Mouse (Mus musculus): ENCODE results near the gene Gm1043. TPM values are rescaled to one million over a fixed set of nuclear protein-coding genes. Genes with fewer than 3 reads are reported as not detected.
A peak's percentile ranks its signal among the peaks of the same experiment; 100 is the strongest.

The Gm1043 gene
- polyA plus RNA-seq, 1 experiment from 2014 or later = not detected

DNA sequence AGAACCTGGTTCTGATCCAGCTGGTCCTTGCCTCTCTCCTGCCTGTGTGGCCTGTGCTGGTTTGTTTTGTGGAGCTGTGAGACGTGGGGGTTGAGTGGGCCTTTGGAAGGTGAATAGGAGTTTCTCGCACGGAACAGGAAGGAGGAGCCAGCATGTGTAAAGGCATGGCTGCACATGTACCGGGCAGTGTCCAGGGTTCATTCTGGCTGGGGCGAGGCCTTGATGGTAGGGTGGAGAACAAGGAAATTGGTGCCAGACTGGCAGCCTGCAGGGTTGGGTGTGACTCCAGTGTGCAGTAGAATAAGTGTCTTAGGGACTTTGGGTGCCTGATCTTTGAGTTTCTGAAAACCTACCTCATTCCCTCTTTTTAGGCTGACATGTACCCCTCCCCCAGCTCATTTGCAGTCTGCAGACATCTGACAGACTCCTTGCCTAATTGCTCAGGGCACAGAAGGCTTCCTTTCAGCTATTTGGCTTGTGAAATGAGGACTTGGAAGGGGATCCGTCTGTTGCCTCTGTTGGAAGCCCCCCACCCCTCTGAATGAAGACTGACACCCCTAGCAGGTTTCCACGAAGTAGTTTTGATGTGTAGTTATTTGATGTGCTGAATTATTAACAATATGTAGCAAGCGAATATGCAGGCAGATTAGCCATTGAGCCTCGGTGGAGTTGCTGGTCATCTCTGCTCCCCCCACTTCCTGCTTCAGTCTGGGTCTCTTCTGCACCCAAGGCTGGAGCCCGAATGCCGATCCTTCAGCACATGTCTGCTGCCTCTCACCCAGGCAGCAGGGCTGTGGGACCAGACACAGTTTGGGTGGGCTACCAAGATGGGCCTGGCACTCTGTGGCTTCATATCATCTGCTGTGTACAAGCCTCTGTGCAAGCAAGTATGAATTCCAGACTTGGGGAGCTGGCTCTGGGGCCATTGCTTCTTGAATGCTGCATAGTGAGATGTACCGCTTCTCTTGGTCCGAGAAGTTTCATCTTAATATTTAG lies 20.4 kb upstream of the Gm1043 start:
- no peak overlapping the region for H3K9ac ChIP-seq (replicated peaks; ENCODE audit: low read length)
- no peaks in the 10 kb centered on the region for H3K36me3 ChIP-seq (ENCODE audit: insufficient read depth, low read length)
- ATAC-seq (ENCODE audit: low FRiP score, low TSS enrichment) = no peak
- H3K4me2 ChIP-seq (replicated peaks; ENCODE audit: low read depth, low read length) = no peak overlapping the region
- H3K27me3 ChIP-seq (ENCODE audit: insufficient read depth, low read length) = no peaks in the 10 kb centered on the region
- no peaks in the 10 kb centered on the region for H3K4me1 ChIP-seq (ENCODE audit: insufficient read depth, low read length)
- no peak overlapping the region for H3K4me3 ChIP-seq (ENCODE audit: low read length)
- no peak overlapping the region for H3K27ac ChIP-seq (ENCODE audit: low read length)
- 59% methylated on average over 13 of the region's 13 CpGs for WGBS
- H3K9me3 ChIP-seq (ENCODE audit: low read length) = no peaks in the 10 kb centered on the region

DNA sequence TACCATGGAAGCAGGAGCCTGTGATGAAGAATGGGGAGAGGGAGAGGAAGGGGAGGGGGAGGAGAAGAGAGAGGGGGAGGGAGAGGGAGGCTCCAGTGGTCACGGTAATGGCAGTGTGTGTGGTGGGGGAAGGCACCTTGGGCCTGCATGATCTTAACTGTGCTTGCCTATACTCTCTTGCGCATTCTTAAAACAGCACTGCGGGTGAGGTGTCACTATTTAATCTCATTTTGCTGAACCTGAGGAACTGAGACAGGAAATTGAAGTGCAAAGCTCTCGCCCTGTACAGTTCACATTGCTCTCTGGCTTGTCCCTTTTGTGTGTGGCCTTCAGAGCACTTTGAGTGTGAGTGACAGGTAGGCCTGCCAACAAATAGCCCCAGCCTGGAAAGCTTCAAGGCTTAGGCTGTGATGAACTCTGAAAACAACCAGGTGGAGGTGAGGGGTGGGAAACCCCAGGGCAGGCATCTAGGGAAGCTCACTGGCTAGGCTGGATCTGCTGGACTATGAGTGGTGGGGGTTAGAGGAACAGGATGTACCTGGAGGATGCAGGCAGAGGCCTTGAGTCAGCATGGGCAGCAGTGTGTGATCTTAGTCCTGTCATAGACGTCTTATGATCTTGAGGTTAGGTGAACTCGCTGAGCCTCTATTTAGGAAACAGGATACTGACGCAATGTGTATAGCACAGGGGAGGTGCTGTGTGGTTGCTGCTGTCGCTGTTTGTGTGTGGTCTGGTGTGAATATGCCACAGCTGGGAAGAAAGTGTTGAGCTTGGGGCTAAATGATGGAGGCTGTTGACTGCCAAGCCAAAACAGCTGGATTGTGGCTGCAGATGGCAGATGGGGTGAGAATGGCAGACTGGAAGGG lies 18.2 kb upstream of the Gm1043 start:
- Histone ChIP-seq H3K27ac (ENCODE audit: low read length) (no peak overlapping the region), H3K27me3 (ENCODE audit: insufficient read depth, low read length) (no peaks in the 10 kb centered on the region), H3K4me3 (ENCODE audit: low read length) (no peak overlapping the region), H3K36me3 (ENCODE audit: insufficient read depth, low read length) (no peaks in the 10 kb centered on the region), H3K4me2 (replicated peaks; ENCODE audit: low read depth, low read length) (no peak overlapping the region), H3K9me3 (ENCODE audit: low read length) (no peaks in the 10 kb centered on the region), H3K4me1 (ENCODE audit: insufficient read depth, low read length) (no peaks in the 10 kb centered on the region), H3K9ac (replicated peaks; ENCODE audit: low read length) (no peak overlapping the region)
- 60% methylated on average over 8 of the region's 8 CpGs for WGBS
- ATAC-seq (ENCODE audit: low FRiP score, low TSS enrichment) = no peak

DNA sequence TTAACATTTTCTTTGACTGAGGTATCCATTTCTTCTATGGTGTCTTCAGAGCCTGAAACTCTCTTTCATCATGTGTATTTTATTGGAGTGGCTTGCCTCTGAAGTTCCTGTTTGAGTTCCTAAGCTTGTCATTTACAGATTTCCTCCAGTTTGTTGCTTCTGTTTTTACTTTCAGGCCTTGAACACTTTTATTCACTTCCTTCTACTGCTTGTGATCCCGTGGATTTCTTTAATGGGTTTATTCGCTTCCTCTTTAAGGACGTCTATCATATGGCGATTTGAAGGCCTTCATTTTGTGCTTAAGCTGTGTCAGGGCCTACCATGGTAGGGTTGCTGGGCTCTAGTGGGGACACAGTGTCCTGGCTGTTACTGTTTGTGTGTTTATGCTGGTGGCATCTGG lies 11.5 kb upstream of the Gm1043 start:
- Histone ChIP-seq H3K4me3 (ENCODE audit: low read length) (no peak overlapping the region), H3K27ac (ENCODE audit: low read length) (no peak overlapping the region), H3K27me3 (ENCODE audit: insufficient read depth, low read length) (peaks cover 10% of the 10 kb centered on the region), H3K36me3 (ENCODE audit: insufficient read depth, low read length) (no peaks in the 10 kb centered on the region), H3K9me3 (ENCODE audit: low read length) (no peaks in the 10 kb centered on the region), H3K4me1 (ENCODE audit: insufficient read depth, low read length) (no peaks in the 10 kb centered on the region), H3K4me2 (replicated peaks; ENCODE audit: low read depth, low read length) (no peak overlapping the region), H3K9ac (replicated peaks; ENCODE audit: low read length) (no peak overlapping the region)
- 87% methylated on average over 4 of the region's 4 CpGs for WGBS
- ATAC-seq (ENCODE audit: low FRiP score, low TSS enrichment) = no peak

DNA sequence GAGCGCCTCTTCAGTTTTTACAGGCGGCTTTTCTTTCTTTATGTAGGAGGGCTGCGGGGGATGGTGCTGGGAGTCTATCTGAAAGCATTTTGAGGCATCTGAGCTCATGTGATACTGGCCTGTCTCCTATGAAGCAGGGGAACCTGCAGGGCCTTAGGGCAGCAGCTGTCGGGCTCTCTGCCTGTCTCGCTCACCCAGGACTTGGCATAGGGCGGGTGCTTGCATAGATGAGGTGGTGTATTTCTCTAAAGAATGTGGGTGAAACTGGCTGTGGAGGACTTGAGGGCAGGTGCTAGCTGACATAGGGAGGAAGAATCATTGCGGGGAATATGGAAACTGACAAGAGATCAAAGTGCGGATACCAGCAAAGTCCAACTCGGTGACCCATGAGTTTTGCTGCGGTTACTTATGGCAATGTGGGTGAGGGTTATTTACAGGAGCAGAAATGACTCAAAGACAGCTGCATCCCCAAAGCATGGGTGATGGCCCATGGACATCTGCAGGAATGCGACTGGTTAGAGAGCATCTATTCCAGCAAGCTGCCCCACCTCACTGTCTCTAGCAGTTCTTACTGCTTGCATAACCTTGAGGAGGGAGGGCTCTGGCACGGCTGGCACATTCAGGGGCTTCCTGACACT lies 8.4 kb upstream of the Gm1043 start:
- Histone ChIP-seq H3K4me2 (replicated peaks; ENCODE audit: low read depth, low read length) (no peak overlapping the region), H3K4me1 (ENCODE audit: insufficient read depth, low read length) (no peaks in the 10 kb centered on the region), H3K9me3 (ENCODE audit: low read length) (no peaks in the 10 kb centered on the region), H3K27ac (ENCODE audit: low read length) (no peak overlapping the region), H3K4me3 (ENCODE audit: low read length) (no peak overlapping the region), H3K27me3 (ENCODE audit: insufficient read depth, low read length) (peaks cover 10% of the 10 kb centered on the region), H3K36me3 (ENCODE audit: insufficient read depth, low read length) (no peaks in the 10 kb centered on the region), H3K9ac (replicated peaks; ENCODE audit: low read length) (no peak overlapping the region)
- ATAC-seq (ENCODE audit: low FRiP score, low TSS enrichment) = no peak
- 42% methylated on average over 12 of the region's 12 CpGs for WGBS

DNA sequence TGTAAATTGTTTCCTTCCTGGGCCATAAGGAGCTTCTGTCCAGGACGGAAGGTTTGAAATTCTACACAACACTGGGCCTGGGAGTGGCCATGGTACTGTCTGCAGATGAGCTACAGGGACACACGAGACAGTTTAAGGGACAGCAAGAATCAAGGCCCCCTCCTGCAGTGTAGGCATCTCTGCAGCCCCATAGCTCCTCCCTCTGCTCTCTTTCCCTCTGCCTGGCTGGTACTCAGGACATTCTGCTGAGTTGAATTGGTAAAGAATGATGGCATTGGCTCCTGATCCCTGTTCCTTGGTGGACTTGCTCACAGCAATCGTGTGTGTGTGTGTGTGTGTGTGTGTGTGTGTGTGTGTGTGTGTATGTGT lies 7.9 kb upstream of the Gm1043 start:
- Histone ChIP-seq H3K9me3 (ENCODE audit: low read length) (no peaks in the 10 kb centered on the region), H3K9ac (replicated peaks; ENCODE audit: low read length) (no peak overlapping the region), H3K4me2 (replicated peaks; ENCODE audit: low read depth, low read length) (no peak overlapping the region), H3K4me1 (ENCODE audit: insufficient read depth, low read length) (no peaks in the 10 kb centered on the region), H3K36me3 (ENCODE audit: insufficient read depth, low read length) (no peaks in the 10 kb centered on the region), H3K4me3 (ENCODE audit: low read length) (no peak overlapping the region), H3K27me3 (ENCODE audit: insufficient read depth, low read length) (peaks cover 10% of the 10 kb centered on the region), H3K27ac (ENCODE audit: low read length) (no peak overlapping the region)
- no peak; the same call in 1 of the 2 replicates for ATAC-seq (ENCODE audit: low FRiP score, low TSS enrichment)
- WGBS = 25% methylated on average over 3 of the region's 3 CpGs

DNA sequence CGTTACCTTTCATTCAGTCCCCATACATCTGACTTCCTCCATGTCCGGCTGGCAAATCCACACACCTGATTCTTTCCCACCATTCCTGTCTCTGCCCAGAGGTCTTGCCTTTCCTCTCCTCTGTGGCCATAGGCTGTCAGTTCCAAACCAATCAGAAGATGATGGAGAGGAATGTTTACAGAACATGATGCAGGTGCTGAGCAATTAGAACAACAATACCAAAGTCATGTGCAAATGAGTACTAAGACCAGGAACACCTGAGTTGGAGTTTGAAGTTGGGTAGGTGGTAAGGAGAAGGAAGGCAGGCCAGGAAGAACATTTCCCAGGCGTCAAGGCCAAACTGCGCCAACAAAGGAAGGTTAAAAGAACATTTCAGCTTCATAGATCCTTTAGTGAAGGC lies 5.7 kb upstream of the Gm1043 start:
- Histone ChIP-seq H3K4me3 (ENCODE audit: low read length) (no peak overlapping the region), H3K27me3 (ENCODE audit: insufficient read depth, low read length) (peaks cover 10% of the 10 kb centered on the region), H3K9ac (replicated peaks; ENCODE audit: low read length) (no peak overlapping the region), H3K4me1 (ENCODE audit: insufficient read depth, low read length) (peaks cover 4% of the 10 kb centered on the region), H3K27ac (ENCODE audit: low read length) (no peak overlapping the region), H3K9me3 (ENCODE audit: low read length) (no peaks in the 10 kb centered on the region), H3K4me2 (replicated peaks; ENCODE audit: low read depth, low read length) (no peak overlapping the region), H3K36me3 (ENCODE audit: insufficient read depth, low read length) (no peaks in the 10 kb centered on the region)
- 91% methylated on average over 4 of the region's 4 CpGs for WGBS
- no peak for ATAC-seq (ENCODE audit: low FRiP score, low TSS enrichment)

DNA sequence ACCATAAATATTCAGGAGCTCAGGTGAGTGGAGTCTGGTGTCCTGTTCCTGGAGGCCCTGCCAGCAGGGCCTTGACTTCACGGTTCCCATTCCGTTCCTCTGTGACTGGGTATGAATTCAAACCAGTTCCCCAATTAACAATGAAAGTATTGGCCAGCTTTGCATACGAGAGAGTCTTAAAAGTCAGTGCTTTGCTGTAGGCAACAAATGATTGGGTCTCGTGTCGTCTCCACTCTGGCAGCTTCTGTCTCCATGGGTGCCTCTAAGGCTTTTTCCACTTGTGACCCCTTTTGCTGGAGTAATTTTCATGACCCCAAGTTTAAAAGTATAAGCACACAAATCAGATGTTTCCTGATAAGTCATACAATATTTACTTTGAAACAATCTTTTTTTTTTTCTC lies 4.6 kb upstream of the Gm1043 start:
- no peak for ATAC-seq (ENCODE audit: low FRiP score, low TSS enrichment)
- Histone ChIP-seq H3K9me3 (ENCODE audit: low read length) (no peaks in the 10 kb centered on the region), H3K9ac (replicated peaks; ENCODE audit: low read length) (no peak overlapping the region), H3K4me3 (ENCODE audit: low read length) (no peak overlapping the region), H3K4me2 (replicated peaks; ENCODE audit: low read depth, low read length) (no peak overlapping the region), H3K27ac (ENCODE audit: low read length) (no peak overlapping the region), H3K36me3 (ENCODE audit: insufficient read depth, low read length) (no peaks in the 10 kb centered on the region), H3K4me1 (ENCODE audit: insufficient read depth, low read length) (peaks cover 4% of the 10 kb centered on the region), H3K27me3 (ENCODE audit: insufficient read depth, low read length) (peaks cover 10% of the 10 kb centered on the region)
- 79% methylated on average over 5 of the region's 5 CpGs for WGBS

DNA sequence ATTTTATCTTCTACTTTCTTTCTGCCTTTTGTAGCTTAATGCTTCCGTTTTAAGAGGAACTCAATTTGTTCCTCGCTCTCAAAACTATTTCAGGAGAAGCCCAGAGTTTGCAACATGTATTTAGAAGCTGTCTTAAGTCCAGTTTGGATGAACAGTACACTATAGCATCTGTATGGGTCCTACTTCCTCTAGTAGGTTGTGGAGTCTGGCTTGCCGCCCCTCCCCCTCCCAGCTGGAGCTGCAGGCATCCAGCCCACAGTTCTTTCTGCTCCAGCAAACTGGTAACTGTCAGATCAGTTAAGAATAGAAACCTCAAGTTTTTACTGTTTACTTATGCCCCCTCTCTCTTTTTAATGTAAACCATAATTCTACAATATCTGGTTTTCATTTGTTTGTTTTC lies 2.8 kb upstream of the Gm1043 start:
- Histone ChIP-seq H3K4me3 (ENCODE audit: low read length) (no peak overlapping the region), H3K4me2 (replicated peaks; ENCODE audit: low read depth, low read length) (no peak overlapping the region), H3K27me3 (ENCODE audit: insufficient read depth, low read length) (no peaks in the 10 kb centered on the region), H3K9ac (replicated peaks; ENCODE audit: low read length) (no peak overlapping the region), H3K36me3 (ENCODE audit: insufficient read depth, low read length) (no peaks in the 10 kb centered on the region), H3K4me1 (ENCODE audit: insufficient read depth, low read length) (peaks cover 4% of the 10 kb centered on the region), H3K9me3 (ENCODE audit: low read length) (no peaks in the 10 kb centered on the region), H3K27ac (ENCODE audit: low read length) (no peak overlapping the region)
- peak; percentile 70; the same call in 1 of the 2 replicates for ATAC-seq (ENCODE audit: low FRiP score, low TSS enrichment)
- WGBS = 14% methylated on average over 3 of the region's 3 CpGs

DNA sequence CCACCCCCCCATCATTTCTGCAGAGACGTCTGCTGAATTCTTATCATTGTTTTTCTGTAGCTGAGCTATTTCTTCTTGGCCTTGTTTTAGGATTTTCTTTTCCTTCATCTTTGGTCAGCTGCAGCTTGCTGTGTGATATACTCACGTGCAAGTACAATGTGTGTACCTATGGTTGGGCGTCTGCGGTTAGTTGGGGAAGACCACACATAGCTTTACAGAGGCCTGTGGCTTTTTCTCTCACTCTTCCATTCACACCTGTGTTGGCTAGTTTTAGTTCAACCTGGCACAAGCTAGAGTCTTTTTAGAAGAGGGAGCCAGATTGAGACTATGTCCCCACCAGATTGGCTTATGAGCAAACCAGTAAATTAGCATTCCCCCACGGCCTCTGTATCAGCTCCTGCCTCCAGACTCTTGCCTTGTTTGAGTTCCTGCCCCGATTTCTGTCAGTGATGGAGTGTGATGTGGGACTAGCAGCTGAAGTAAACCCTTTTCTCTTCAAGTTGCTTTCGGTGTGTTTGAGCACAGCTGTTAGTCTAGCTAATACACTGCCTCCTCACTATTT lies 1.9 kb upstream of the Gm1043 start:
- no peaks in the 10 kb centered on the region for H3K27me3 ChIP-seq (ENCODE audit: insufficient read depth, low read length)
- ATAC-seq (ENCODE audit: low FRiP score, low TSS enrichment) = no peak

More for the DNA sequence above, 1.9 kb upstream of the Gm1043 start:
- Histone ChIP-seq H3K9me3 (ENCODE audit: low read length) (no peaks in the 10 kb centered on the region), H3K4me2 (replicated peaks; ENCODE audit: low read depth, low read length) (no peak overlapping the region), H3K4me3 (ENCODE audit: low read length) (no peak overlapping the region), H3K36me3 (ENCODE audit: insufficient read depth, low read length) (no peaks in the 10 kb centered on the region), H3K9ac (replicated peaks; ENCODE audit: low read length) (no peak overlapping the region), H3K27ac (ENCODE audit: low read length) (no peak overlapping the region), H3K4me1 (ENCODE audit: insufficient read depth, low read length) (peaks cover 4% of the 10 kb centered on the region)
- 71% methylated on average over 7 of the region's 7 CpGs for WGBS
